Mouse (Mus musculus): Measurements from ENCODE around the gene Gck. TPM values are rescaled to one million over a fixed set of nuclear protein-coding genes. Genes with fewer than 3 reads are reported as not detected.

Gck gene
- polyA plus RNA-seq (2015; fragmentation: Nextera tagmentation; extraction: Ambion mirVana), result 0.26 and 0.28 TPM in 2 replicates

GRCm38 (mm10) chr11:5949586-5950352 lies at the start of gene Gck:
Gene Gck (minus strand): TSS chr11:5950081.

DNA sequence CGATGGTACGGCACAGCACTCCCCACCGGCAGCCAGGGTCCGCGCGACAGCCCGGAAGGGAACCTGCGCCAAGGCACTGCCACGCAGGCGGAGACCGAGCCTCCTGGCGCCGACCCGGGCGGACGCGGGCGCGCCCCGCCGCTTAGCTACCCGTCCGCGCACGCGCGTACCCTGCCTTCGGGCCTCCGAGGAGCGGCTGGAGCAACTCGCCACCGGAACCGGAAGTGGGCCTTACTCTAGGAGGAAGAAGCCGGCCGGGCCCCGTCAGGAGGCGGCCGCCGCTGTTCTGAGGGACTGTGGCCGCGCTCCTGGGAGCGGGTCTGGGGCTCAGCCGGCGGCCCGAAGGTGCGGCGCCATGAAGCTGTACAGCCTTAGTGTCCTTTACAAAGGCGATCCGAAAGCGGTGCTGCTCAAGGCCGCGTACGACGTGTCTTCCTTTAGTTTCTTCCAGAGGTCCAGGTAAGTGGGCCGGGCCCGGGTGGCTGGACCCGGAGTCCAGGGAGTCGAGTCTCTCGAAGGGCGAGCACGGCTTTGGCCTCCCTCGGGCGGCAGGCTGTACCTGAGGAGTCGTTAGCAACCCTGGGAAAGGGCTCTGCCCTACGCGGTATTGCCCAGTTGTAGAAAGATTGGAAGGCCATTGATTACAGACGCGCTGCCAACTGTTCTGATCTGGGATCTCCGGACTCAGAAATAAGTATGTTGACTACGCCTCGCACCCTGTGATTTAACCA lies 5.8 kb upstream of the Gck start, which contains the start of gene Ykt6:
TSS of gene Ykt6 (plus strand) at position 148 of the 731 bp plus-strand sequence.

GRCm38 (mm10) chr11:5898531-5898930 lies 51.4 kb downstream of the Gck start, which contains the start of gene Myl7:
Gene Myl7 (minus strand): TSS chr11:5898782.

DNA sequence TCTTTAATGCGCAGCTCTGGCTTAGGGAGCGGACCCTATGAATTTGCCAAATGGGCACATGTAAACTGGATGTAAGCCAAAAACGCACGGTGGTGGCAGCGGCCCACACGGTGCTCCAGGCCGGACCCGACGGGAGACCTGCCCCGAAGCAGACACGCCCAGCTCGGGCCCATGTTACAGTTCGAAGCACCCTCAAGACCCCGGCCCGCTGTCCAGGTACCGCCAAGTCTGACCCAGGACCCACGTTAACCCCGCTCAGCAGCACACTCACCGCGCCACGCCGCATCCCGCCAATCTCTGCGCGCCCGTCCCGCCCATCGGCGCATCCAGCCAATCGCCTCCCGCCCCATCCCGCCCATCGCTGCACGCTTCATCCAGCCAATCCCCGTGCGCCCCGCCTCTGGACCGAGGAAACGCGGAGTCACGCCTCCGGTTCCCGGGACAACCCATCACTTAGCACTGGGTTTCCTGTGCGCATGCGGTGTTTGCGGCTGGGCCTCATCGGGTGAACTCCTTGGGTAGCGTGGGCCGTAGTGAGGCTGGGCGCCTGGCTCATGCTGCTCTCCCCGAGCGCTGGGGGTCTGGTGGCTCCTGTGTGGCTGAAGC lies 71.9 kb downstream of the Gck start, which contains the start of gene Pold2:
TSS of gene Pold2 (minus strand) at position 372 of the 606 bp plus-strand sequence.

DNA sequence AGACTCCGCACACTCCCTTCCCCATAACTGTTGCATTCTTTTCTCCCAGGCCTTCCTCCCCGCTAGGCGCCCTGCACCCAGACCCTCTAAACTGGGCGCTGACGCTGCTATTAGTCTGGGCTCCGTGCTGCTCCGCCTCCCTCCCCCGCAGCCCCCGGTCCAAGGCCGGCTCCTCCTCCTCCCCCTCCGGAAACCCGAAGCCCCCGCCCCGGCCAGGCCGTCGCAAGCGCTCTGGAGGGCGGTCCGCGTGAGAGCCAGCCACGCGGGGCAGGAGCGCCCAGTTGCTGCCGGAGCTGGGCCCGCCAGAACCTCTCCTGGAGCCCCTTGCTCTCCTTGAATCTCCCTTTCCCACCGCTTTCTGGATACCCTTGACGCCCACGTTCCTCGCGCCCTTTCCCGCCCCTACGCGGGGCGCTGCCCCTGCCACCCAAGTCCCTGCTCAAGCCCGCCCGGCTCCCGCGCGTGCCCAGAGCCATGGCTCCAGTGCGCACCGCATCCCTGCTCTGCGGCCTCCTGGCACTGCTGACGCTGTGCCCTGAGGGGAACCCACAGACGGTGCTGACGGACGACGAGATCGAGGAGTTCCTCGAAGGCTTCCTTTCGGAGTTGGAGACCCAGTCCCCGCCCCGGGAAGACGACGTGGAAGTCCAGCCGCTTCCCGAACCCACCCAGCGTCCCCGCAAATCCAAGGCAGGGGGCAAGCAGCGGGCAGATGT lies 88.0 kb downstream of the Gck start, which contains the start of gene Aebp1:
TSS of gene Aebp1 (plus strand) at position 270 of the 716 bp plus-strand sequence.

Other genes starting within 250 kb of the Gck start
- gene Mrps24, start 234.4 kb downstream of the Gck start, polyA plus RNA-seq (2015; fragmentation: Nextera tagmentation; extraction: Ambion mirVana), result 175 and 186 TPM in 2 replicates
- 22.0 and 23.2 TPM in 2 replicates for gene Urgcp, start 187.7 kb downstream of the Gck start, polyA plus RNA-seq (2015; fragmentation: Nextera tagmentation; extraction: Ambion mirVana)
- gene Dbnl, start 161.6 kb downstream of the Gck start, polyA plus RNA-seq (2015; fragmentation: Nextera tagmentation; extraction: Ambion mirVana), result 37.9 and 47.7 TPM in 2 replicates
- 3,377 and 3,488 TPM in 2 replicates for gene Pgam2, start 146.3 kb downstream of the Gck start, polyA plus RNA-seq (2015; fragmentation: Nextera tagmentation; extraction: Ambion mirVana)
- 3.2 and 3.7 TPM in 2 replicates for gene Polm, start 112.1 kb downstream of the Gck start, polyA plus RNA-seq (2015; fragmentation: Nextera tagmentation; extraction: Ambion mirVana)
- 21.6 and 28.4 TPM in 2 replicates for gene Aebp1, start 88.1 kb downstream of the Gck start, polyA plus RNA-seq (2015; fragmentation: Nextera tagmentation; extraction: Ambion mirVana)
- gene Pold2, start 71.8 kb downstream of the Gck start, polyA plus RNA-seq (2015; fragmentation: Nextera tagmentation; extraction: Ambion mirVana), result 55.5 and 56.7 TPM in 2 replicates
- 0.54 and 1.5 TPM in 2 replicates for gene Myl7, start 51.3 kb downstream of the Gck start, polyA plus RNA-seq (2015; fragmentation: Nextera tagmentation; extraction: Ambion mirVana)
- 21.4 and 26.2 TPM in 2 replicates for gene Ykt6, start 5.6 kb upstream of the Gck start, polyA plus RNA-seq (2015; fragmentation: Nextera tagmentation; extraction: Ambion mirVana)
- 86.4 and 93.6 TPM in 2 replicates for gene Camk2b, start 116.3 kb upstream of the Gck start, polyA plus RNA-seq (2015; fragmentation: Nextera tagmentation; extraction: Ambion mirVana)
- 0.13 and 0.32 TPM in 2 replicates for gene A730071L15Rik, start 249.9 kb upstream of the Gck start, polyA plus RNA-seq (2015; fragmentation: Nextera tagmentation; extraction: Ambion mirVana)